Mouse (Mus musculus) spleen, adult 2 months (tissue): ENCODE data around the gene Fcho1. TPM values are rescaled to one million over a fixed set of nuclear protein-coding genes. Genes with fewer than 3 reads are reported as not detected.

Experiments used
- DNase-seq, 2 experiments: peaks; one replicate each; pipeline versions ENCODE4 v3.0.0 to v3.0.0-alpha.2; 2012 to 2021; ENCODE audit warnings: low spot score in 2 of 2, low read depth in 1 of 2
- H3K27ac ChIP-seq: fragments of 200-500 bp; 2 replicates; pipeline ENCODE4 v1.5.1; 2012; ENCODE audit warnings: low read length, inconsistent platforms; ENCODE audit not compliant: insufficient read depth
- H3K27me3 ChIP-seq: fragments of 200-500 bp; 2 replicates; pipeline ENCODE4 v1.6.1; 2012; ENCODE audit warnings: mild to moderate bottlenecking, moderate library complexity, low read length, inconsistent platforms; ENCODE audit not compliant: control insufficient read depth, insufficient read depth
- H3K36me3 ChIP-seq: fragments of 200-500 bp; 2 replicates; pipeline ENCODE4 v1.6.1; 2012; ENCODE audit warnings: mild to moderate bottlenecking, low read length, inconsistent platforms; ENCODE audit not compliant: control insufficient read depth, insufficient read depth
- H3K4me1 ChIP-seq: fragments of 200-500 bp; 2 replicates; pipeline ENCODE4 v1.6.1; 2011; ENCODE audit warnings: inconsistent platforms; ENCODE audit not compliant: control insufficient read depth, insufficient read depth, insufficient read length
- H3K4me3 ChIP-seq: fragments of 200-500 bp; 2 replicates; pipeline ENCODE4 v1.5.1; 2011; ENCODE audit warnings: mild to moderate bottlenecking, inconsistent platforms; ENCODE audit not compliant: insufficient read depth, insufficient read length; ENCODE audit errors: extremely low read depth
- CTCF ChIP-seq: fragments of 200-500 bp; IDR thresholded peaks from 2 replicates; pipeline ENCODE4 v1.5.1; 2011; ENCODE audit warnings: mild to moderate bottlenecking, inconsistent platforms; ENCODE audit not compliant: insufficient read depth, insufficient read length, insufficient replicate concordance; ENCODE audit errors: extremely low read depth
- POLR2A ChIP-seq: fragments of 200-500 bp; IDR thresholded peaks from 2 replicates; pipeline ENCODE4 v1.6.1; 2011; ENCODE audit warnings: low read depth, low read length, inconsistent platforms
- WGBS: fragments of 180-500 bp; shearing (Covaris S2); methylation state at CpG from one replicate; pipeline ENCODE4 v1.1.7; 2018; 5-methylcytosine and 5-hydroxymethylcytosine counted together
- polyA plus RNA-seq: library from polyadenylated mRNA; depleted of rRNA; stranded (reverse); fragments of >200 nt; gene quantifications from 2 replicates; pipeline ENCODE4 v1.2.3, GENCODE M21; 2012

The Fcho1 gene
- polyA plus RNA-seq, 1 experiment, result 247 TPM

DNA sequence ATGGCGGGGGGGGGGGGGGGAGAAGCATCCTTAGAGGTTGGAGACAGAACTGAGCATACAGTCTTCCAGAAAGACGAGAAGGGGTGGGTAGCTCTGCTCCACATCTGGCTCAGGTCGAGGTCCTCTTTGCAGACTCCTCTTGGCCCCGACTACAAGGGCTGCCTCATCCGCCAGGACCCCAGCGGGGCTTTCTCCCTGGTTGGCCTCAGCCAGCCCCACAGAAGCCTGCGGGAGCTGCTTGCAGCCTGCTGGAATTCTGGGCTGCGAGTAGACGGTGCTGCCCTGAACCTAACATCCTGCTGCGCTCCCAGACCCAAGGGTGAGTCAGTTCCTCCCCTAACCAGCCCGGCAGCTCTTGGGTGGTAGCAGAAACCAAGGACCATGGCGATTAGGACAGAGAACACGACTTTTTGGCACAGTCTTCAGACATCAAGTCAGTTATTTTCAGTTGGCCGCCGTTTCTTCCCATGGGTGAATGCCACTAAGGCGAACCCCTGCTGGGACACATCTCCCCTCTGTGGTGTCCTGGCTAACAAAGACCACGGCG, 44.1 kb downstream of the Fcho1 start:
- TF ChIP-seq POLR2A, result no peak
- no peak for TF ChIP-seq CTCF
- Histone ChIP-seq H3K4me3 (no peak overlapping the region), H3K27me3 (no peaks in the 10 kb centered on the region), H3K4me1 (peaks cover 10% of the 10 kb centered on the region), H3K36me3 (peaks cover 51% of the 10 kb centered on the region), H3K27ac (no peak overlapping the region)
- WGBS, result 90% methylated on average over 18 of the region's 18 CpGs
- no peak for DNase-seq

DNA sequence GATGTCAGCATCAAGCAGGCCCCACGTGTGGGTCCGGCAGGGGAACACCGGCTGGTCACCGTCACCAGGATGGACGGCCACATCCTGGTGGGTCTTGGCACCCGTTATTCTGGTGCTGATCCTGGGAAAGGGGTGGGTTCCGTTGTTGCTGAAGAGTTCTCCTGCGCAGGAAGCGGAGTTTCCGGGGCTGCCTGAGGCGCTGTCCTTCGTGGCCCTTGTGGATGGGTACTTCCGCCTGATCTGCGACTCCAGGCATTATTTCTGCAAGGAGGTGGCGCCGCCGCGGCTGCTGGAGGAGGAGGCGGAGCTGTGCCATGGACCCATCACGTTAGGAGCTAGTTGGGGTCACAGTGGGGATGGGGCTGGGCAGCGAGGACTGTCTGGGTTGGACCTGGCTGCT, 45.0 kb downstream of the Fcho1 start:
- DNase-seq, result no peak
- Histone ChIP-seq H3K27ac (no peak overlapping the region), H3K27me3 (no peaks in the 10 kb centered on the region), H3K36me3 (peaks cover 41% of the 10 kb centered on the region), H3K4me3 (no peak overlapping the region), H3K4me1 (peaks cover 14% of the 10 kb centered on the region)
- TF ChIP-seq CTCF (no peak), POLR2A (no peak)
- WGBS, result 92% methylated on average over 21 of the region's 21 CpGs

DNA sequence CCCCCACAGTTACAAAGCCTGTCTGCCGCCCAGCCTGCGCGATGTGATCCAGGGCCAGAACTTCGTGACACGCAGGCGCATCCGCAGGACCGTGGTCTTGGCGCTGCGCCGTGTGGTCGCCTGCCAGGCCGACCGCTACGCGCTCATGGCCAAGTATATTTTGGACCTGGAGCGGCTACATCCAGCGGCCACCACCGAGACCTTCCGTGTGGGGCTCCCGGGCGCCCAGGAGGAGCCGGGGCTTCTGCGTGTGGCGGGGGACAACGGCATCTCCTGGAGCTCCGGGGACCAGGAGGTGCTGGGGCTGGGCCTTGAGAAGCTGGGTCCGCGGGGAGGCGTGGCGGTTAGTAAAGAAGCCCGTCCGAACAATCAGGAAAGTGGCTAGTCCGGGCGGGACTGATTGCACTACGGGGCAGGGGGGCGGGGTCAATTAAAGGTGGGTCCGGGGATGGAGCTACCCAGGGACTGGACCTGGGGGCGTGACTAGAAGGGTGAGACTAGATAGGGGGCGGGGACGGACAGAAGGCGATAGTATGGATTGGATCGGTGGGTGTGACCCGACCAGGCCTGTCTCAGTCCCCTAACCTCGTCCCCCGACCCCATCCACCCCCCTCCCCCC, 45.9 kb downstream of the Fcho1 start:
- 94% methylated on average over 46 of the region's 46 CpGs for WGBS
- TF ChIP-seq POLR2A (no peak), CTCF (no peak)
- H3K4me3 ChIP-seq, result no peak overlapping the region

DNA sequence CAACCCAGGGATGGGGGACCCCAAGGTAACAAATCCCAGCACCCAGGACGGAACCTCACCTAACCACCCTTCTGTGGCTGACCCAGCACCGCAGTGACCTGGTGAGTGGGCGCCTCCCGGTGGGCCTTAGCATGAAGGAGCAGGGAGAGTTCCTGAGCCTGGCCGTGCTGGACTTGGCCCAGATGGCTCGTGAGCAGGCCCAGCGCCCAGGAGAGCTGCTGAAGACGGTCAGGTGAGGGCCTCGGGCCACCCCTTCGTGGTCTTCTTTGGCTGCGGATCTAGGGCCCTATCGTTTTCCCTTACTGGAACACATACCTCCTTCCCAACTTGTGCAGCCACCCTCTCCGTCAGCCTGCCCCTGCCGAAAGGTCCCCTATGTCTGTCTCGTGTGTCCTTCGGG, 46.4 kb downstream of the Fcho1 start:
- TF ChIP-seq CTCF, result no peak
- TF ChIP-seq POLR2A, result no peak
- H3K36me3 ChIP-seq, result peaks cover 36% of the 10 kb centered on the region
- 91% methylated on average over 16 of the region's 16 CpGs for WGBS
- no peak overlapping the region for H3K27ac ChIP-seq
- H3K4me1 ChIP-seq, result peaks cover 15% of the 10 kb centered on the region
- H3K27me3 ChIP-seq, result no peaks in the 10 kb centered on the region
- H3K4me3 ChIP-seq, result no peak overlapping the region
- DNase-seq, result no peak

More for the DNA sequence above, 45.9 kb downstream of the Fcho1 start:
- peaks cover 39% of the 10 kb centered on the region for H3K36me3 ChIP-seq
- H3K27me3 ChIP-seq, result no peaks in the 10 kb centered on the region
- no peak overlapping the region for H3K27ac ChIP-seq
- DNase-seq, result no peak
- H3K4me1 ChIP-seq, result peaks cover 15% of the 10 kb centered on the region

DNA sequence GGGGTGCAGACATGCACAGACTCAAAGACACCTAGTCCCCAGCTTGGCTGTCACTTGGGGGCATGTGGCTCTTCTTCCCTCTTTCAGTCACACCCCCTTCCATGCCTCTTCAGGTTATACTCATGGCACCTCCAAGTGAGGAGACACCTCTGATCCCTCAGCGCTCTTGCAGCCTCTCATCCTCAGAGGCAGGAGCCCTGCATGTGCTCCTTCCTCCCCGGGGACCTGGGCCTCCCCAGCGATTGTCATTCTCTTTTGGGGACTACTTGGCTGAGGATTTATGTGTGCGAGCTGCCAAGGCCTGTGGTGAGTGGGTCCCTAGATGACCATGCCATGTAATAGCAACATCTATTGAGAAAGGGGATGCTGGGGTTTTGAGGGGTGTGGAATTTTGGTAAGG, 47.3 kb downstream of the Fcho1 start:
- H3K27ac ChIP-seq, result no peak overlapping the region
- TF ChIP-seq CTCF, result no peak
- no peak for TF ChIP-seq POLR2A
- no peaks in the 10 kb centered on the region for H3K27me3 ChIP-seq
- H3K36me3 ChIP-seq, result peaks cover 33% of the 10 kb centered on the region
- no peak overlapping the region for H3K4me3 ChIP-seq
- H3K4me1 ChIP-seq, result peaks cover 15% of the 10 kb centered on the region
- DNase-seq, result no peak
- 68% methylated on average over 4 of the region's 4 CpGs for WGBS

DNA sequence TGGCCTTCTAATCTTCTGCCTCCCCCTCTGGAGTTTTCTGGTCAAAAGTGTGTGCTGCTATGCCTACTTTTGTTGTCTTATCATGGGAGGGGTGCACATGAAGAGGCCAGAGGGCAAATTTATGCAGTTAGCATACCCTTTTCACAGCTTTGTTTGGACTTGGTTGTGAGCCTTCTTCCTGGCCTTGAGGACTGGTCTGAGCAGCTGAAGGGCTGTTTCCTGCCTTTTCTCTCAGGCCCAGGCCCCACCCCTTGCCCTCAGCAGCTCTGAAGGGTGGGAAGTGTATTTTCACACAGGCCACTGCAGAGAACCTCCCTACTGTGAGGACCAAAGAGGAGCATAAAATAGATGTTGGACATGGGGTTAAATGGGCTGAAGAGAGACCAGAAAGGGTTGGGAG, 48.0 kb downstream of the Fcho1 start:
- H3K36me3 ChIP-seq, result peaks cover 29% of the 10 kb centered on the region
- peaks cover 15% of the 10 kb centered on the region for H3K4me1 ChIP-seq
- 0 out of 2 replicates have a peak overlapping the region, but pooled peaks have one; percentile 13 for H3K4me3 ChIP-seq
- no peak for TF ChIP-seq CTCF
- TF ChIP-seq POLR2A, result 0 out of 2 replicates have a peak, but pooled peaks have one; percentile 3
- H3K27ac ChIP-seq, result peak overlapping the region; percentile 44
- H3K27me3 ChIP-seq, result no peaks in the 10 kb centered on the region
- DNase-seq, result peak in 1 of 2 experiments; percentile 62

DNA sequence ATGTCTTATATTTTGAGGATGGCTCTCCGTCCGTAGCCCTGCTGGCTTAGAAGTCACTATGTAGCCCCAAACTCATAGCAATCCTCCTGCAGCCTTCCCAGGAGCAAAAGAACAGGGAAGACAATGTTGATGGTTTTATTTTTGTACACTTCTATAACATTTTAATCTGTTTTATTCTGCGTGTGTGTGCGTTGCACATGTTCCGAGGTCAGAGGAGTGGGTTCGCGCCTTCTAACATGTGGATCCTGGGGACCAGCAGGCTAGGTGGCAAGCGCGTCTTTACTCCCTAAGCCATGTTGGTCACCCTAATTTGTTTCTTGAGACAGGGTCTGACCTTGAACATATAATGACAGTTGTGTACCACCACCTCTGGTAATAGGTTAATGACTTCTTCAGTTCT, 48.7 kb downstream of the Fcho1 start:
- Histone ChIP-seq H3K27ac (peak overlapping the region; percentile 92), H3K4me1 (peaks cover 15% of the 10 kb centered on the region), H3K36me3 (peaks cover 24% of the 10 kb centered on the region), H3K4me3 (peak overlapping the region; percentile 97), H3K27me3 (no peaks in the 10 kb centered on the region)
- no peak for TF ChIP-seq CTCF
- no peak for TF ChIP-seq POLR2A
- no peak for DNase-seq
- 12% methylated on average over 9 of the region's 9 CpGs for WGBS
